Mouse (Mus musculus): ENCODE results near the gene Tob1. TPM values are rescaled to one million over a fixed set of nuclear protein-coding genes. Genes with fewer than 3 reads are reported as not detected.

Gene Tob1
- total RNA-seq, 2 experiments from 2014 or later = 4.4 to 8.7 TPM

- no peak for ATAC-seq (replicated peaks; ENCODE audit: low FRiP score, low TSS enrichment, poor library complexity, severe bottlenecking)
These were observed 10.0 kb downstream of the Tob1 start for GRCm38 (mm10) chr11:94221257-94221656.

- ATAC-seq (replicated peaks; ENCODE audit: low FRiP score, low TSS enrichment, poor library complexity, severe bottlenecking) = no peak
These were observed 12.3 kb downstream of the Tob1 start for GRCm38 (mm10) chr11:94223531-94223930.

GRCm38 (mm10) chr11:94225985-94226384, 14.7 kb downstream of the Tob1 start:
- peak; percentile 72 for ATAC-seq (replicated peaks; ENCODE audit: low FRiP score, low TSS enrichment, poor library complexity, severe bottlenecking)

GRCm38 (mm10) chr11:94228416-94228815, 17.2 kb downstream of the Tob1 start:
- ATAC-seq (replicated peaks; ENCODE audit: low FRiP score, low TSS enrichment, poor library complexity, severe bottlenecking) = no peak

- no peak for ATAC-seq (replicated peaks; ENCODE audit: low FRiP score, low TSS enrichment, poor library complexity, severe bottlenecking)
These were observed 18.1 kb downstream of the Tob1 start for GRCm38 (mm10) chr11:94229207-94229960.

- ATAC-seq (replicated peaks; ENCODE audit: low FRiP score, low TSS enrichment, poor library complexity, severe bottlenecking) = 0 out of 2 replicates have a peak, but pooled peaks have one; percentile 24
These were observed 19.0 kb downstream of the Tob1 start for GRCm38 (mm10) chr11:94230244-94230643.

GRCm38 (mm10) chr11:94231821-94232552, 20.7 kb downstream of the Tob1 start:
- no peak for ATAC-seq (replicated peaks; ENCODE audit: low FRiP score, low TSS enrichment, poor library complexity, severe bottlenecking)

GRCm38 (mm10) chr11:94233405-94233804, 22.2 kb downstream of the Tob1 start:
- ATAC-seq (replicated peaks; ENCODE audit: low FRiP score, low TSS enrichment, poor library complexity, severe bottlenecking) = no peak

- peak; percentile 46 for ATAC-seq (replicated peaks; ENCODE audit: low FRiP score, low TSS enrichment, poor library complexity, severe bottlenecking)
These were observed 23.1 kb downstream of the Tob1 start for GRCm38 (mm10) chr11:94234380-94234779.

GRCm38 (mm10) chr11:94234857-94235256, 23.6 kb downstream of the Tob1 start:
- no peak for ATAC-seq (replicated peaks; ENCODE audit: low FRiP score, low TSS enrichment, poor library complexity, severe bottlenecking)

GRCm38 (mm10) chr11:94236074-94236473, 24.8 kb downstream of the Tob1 start:
- ATAC-seq (replicated peaks; ENCODE audit: low FRiP score, low TSS enrichment, poor library complexity, severe bottlenecking) = peak; percentile 92

GRCm38 (mm10) chr11:94238786-94239185, 27.5 kb downstream of the Tob1 start:
- no peak for ATAC-seq (replicated peaks; ENCODE audit: low FRiP score, low TSS enrichment, poor library complexity, severe bottlenecking)

- ATAC-seq (replicated peaks; ENCODE audit: low FRiP score, low TSS enrichment, poor library complexity, severe bottlenecking) = no peak
These were observed 28.5 kb downstream of the Tob1 start for GRCm38 (mm10) chr11:94239706-94240105.

- peak; percentile 58 for ATAC-seq (replicated peaks; ENCODE audit: low FRiP score, low TSS enrichment, poor library complexity, severe bottlenecking)
These were observed 31.6 kb downstream of the Tob1 start for GRCm38 (mm10) chr11:94242760-94243421.

GRCm38 (mm10) chr11:94243422-94244180, 32.3 kb downstream of the Tob1 start:
- peak; percentile 27; the same call in 1 of the 2 replicates for ATAC-seq (replicated peaks; ENCODE audit: low FRiP score, low TSS enrichment, poor library complexity, severe bottlenecking)

- ATAC-seq (replicated peaks; ENCODE audit: low FRiP score, low TSS enrichment, poor library complexity, severe bottlenecking) = no peak
These were observed 33.1 kb downstream of the Tob1 start for GRCm38 (mm10) chr11:94244385-94244784.

GRCm38 (mm10) chr11:94245955-94246788, 34.9 kb downstream of the Tob1 start, which contains the start of gene Wfikkn2:
Gene Wfikkn2 (minus strand): TSS chr11:94246005.
- no peak for ATAC-seq (replicated peaks; ENCODE audit: low FRiP score, low TSS enrichment, poor library complexity, severe bottlenecking)

GRCm38 (mm10) chr11:94246789-94247061, 35.5 kb downstream of the Tob1 start:
- no peak for ATAC-seq (replicated peaks; ENCODE audit: low FRiP score, low TSS enrichment, poor library complexity, severe bottlenecking)

GRCm38 (mm10) chr11:94253156-94253555, 41.9 kb downstream of the Tob1 start:
- no peak for ATAC-seq (replicated peaks; ENCODE audit: low FRiP score, low TSS enrichment, poor library complexity, severe bottlenecking)
